In the genomic region with DNA sequence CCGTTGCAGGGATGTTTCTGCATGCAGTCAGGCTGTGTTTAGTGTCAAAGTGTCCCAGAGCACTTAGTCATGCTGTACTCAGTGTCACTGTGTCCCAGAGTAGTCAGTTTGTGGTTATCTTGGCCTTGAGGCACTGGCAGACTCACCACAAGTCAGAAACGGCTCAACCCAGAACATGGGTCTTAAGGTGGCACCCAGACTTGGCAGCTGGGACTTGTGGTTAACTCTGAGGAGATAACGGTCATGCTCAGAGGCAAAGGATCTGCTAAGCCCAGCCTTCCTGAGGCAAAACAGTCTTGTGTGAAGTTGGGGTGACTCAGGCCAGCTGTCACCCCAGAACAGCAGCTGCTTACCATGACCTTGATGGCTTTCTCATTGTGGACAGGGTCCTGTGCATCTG, we compare ENCODE assay signal across 12 mouse cellular contexts. TPM values are rescaled to one million over a fixed set of nuclear protein-coding genes. Genes with fewer than 3 reads are reported as not detected.
A peak's percentile ranks its signal among the peaks of the same experiment; 100 is the strongest.
DNase-seq lines count a peak whose midpoint lies in the region; ATAC-seq and TF ChIP-seq lines count a peak whose summit lies in the region.
"Had no signal": no experiment of that assay in that cellular context is flagged by ENCODE, and none has a peak within 500 bp of the region (broad histone marks: within the 10 kb centered on the region; RNA-seq: fewer than 3 reads in every experiment).

No protein-coding gene starts in this region.

- no peaks in the 10 kb centered on the region for H3K79me2 ChIP-seq in C2C12 (ENCODE audit: control insufficient read depth, insufficient read depth)

- no peak overlapping the region for H3ac ChIP-seq in C2C12 (ENCODE audit: control insufficient read depth, insufficient read length, low read depth)

- peaks cover 25% of the 10 kb centered on the region for H3K27me3 ChIP-seq in C2C12 (ENCODE audit: control insufficient read depth, insufficient read depth, insufficient read length)
- peaks cover 10% of the 10 kb centered on the region for H3K27me3 ChIP-seq in hindbrain, postnatal 0 days (ENCODE audit: insufficient read depth, low read length)
- H3K27me3 ChIP-seq in hindbrain, embryonic 13.5 days, result peaks cover 88% of the 10 kb centered on the region
- 0 out of 2 replicates have a peak, but pooled peaks cover 8% of the 10 kb centered on the region for H3K27me3 ChIP-seq in intestine, postnatal 0 days (replicated peaks; ENCODE audit: control insufficient read depth, insufficient read depth, low read length)

- H3K9ac ChIP-seq in hindbrain, postnatal 0 days (replicated peaks; ENCODE audit: low read length), result no peak overlapping the region
- no peak overlapping the region for H3K9ac ChIP-seq in hindbrain, embryonic 13.5 days
- H3K9ac ChIP-seq in intestine, postnatal 0 days (ENCODE audit: low read depth, low read length), result no peak overlapping the region
- H3K9ac ChIP-seq: forebrain, postnatal 0 days had no signal

- H3K9me3 ChIP-seq in hindbrain, postnatal 0 days (ENCODE audit: low read length), result no peaks in the 10 kb centered on the region
- no peaks in the 10 kb centered on the region for H3K9me3 ChIP-seq in hindbrain, embryonic 13.5 days
- no peaks in the 10 kb centered on the region for H3K9me3 ChIP-seq in intestine, postnatal 0 days (ENCODE audit: control insufficient read depth)

- no peaks in the 10 kb centered on the region for H3K4me1 ChIP-seq in hindbrain, postnatal 0 days (ENCODE audit: insufficient read depth, low read length)
- H3K4me1 ChIP-seq in hindbrain, embryonic 13.5 days (replicated peaks), result peaks cover 6% of the 10 kb centered on the region
- no peaks in the 10 kb centered on the region for H3K4me1 ChIP-seq in intestine, postnatal 0 days (replicated peaks; ENCODE audit: control insufficient read depth, insufficient read depth, low read length)

- peak; percentile 99 for DNase-seq in MEL-GATA-1-ER (ENCODE audit: extremely low read depth, low read depth)
- DNase-seq in hindbrain, postnatal 0 days (ENCODE audit: low spot score), result no peak
- DNase-seq in cerebellum, adult 9-10 months, result no peak
- DNase-seq: embryo, embryonic 11 days; forebrain, postnatal 0 days; heart, postnatal 10 days had no signal

- no peaks in the 10 kb centered on the region for H3K79me3 ChIP-seq in C2C12 (ENCODE audit: low read depth)

- H3K4me2 ChIP-seq in hindbrain, postnatal 0 days (ENCODE audit: low read depth, low read length), result no peak overlapping the region
- H3K4me2 ChIP-seq in hindbrain, embryonic 13.5 days, result no peak overlapping the region
- H3K4me2 ChIP-seq in intestine, postnatal 0 days (replicated peaks; ENCODE audit: low read depth), result no peak overlapping the region

- no peak for TF ChIP-seq CTCF in C2C12 (IDR thresholded peaks at IDR 0.05; ENCODE audit: control insufficient read depth, insufficient read depth, insufficient read length)
- TF ChIP-seq CTCF in hindbrain, postnatal 0 days (IDR thresholded peaks at IDR 0.05; ENCODE audit: low read depth), result no peak
- no peak for TF ChIP-seq CTCF in intestine, postnatal 0 days (IDR thresholded peaks at IDR 0.05; ENCODE audit: low read depth)

- no peak overlapping the region for H3K27ac ChIP-seq in hindbrain, postnatal 0 days
- H3K27ac ChIP-seq in hindbrain, embryonic 13.5 days, result no peak overlapping the region
- H3K27ac ChIP-seq in intestine, postnatal 0 days (ENCODE audit: low read depth, low read length), result no peak overlapping the region

- ATAC-seq in common myeloid progenitor, adult 5-6 weeks (replicated peaks; ENCODE audit: low read depth, poor library complexity, severe bottlenecking), result peak; percentile 85
- ATAC-seq in monocyte, adult 5-6 weeks (replicated peaks; ENCODE audit: insufficient number of reproducible peaks, low FRiP score, low TSS enrichment, poor library complexity, severe bottlenecking), result peak; percentile 22; the same call in 1 of the 2 replicates
- ATAC-seq in hindbrain, postnatal 0 days, result no peak
- no peak for ATAC-seq in hindbrain, embryonic 13.5 days (ENCODE audit: low FRiP score)
- no peak for ATAC-seq in intestine, postnatal 0 days
- ATAC-seq: forebrain, postnatal 0 days had no signal

- no peaks in the 10 kb centered on the region for H3K36me3 ChIP-seq in C2C12 (ENCODE audit: control insufficient read depth, insufficient read depth)
- no peaks in the 10 kb centered on the region for H3K36me3 ChIP-seq in hindbrain, postnatal 0 days (ENCODE audit: insufficient read depth, low read length)
- H3K36me3 ChIP-seq in hindbrain, embryonic 13.5 days, result no peaks in the 10 kb centered on the region
- no peaks in the 10 kb centered on the region for H3K36me3 ChIP-seq in intestine, postnatal 0 days (ENCODE audit: control insufficient read depth, insufficient read depth)

- WGBS in hindbrain, postnatal 0 days, result 65% methylated on average over 3 of the region's 3 CpGs
- WGBS in hindbrain, embryonic 13.5 days, result 80% methylated on average over 3 of the region's 3 CpGs
- 73% methylated on average over 3 of the region's 3 CpGs for WGBS in intestine, postnatal 0 days

- H3K4me3 ChIP-seq in C2C12 (ENCODE audit: insufficient read depth, poor library complexity, severe bottlenecking), result no peak overlapping the region
- no peak overlapping the region for H3K4me3 ChIP-seq in hindbrain, postnatal 0 days (ENCODE audit: low read length)
- no peak overlapping the region for H3K4me3 ChIP-seq in hindbrain, embryonic 13.5 days
- no peak overlapping the region for H3K4me3 ChIP-seq in intestine, postnatal 0 days (ENCODE audit: low read depth, low read length)

TF ChIP-seq in C2C12, 6 proteins besides CTCF, POLR2A, EP300 and RAD21:
- TF ChIP-seq USF1 (IDR thresholded peaks at IDR 0.05; ENCODE audit: low read depth), result no peak
- TF ChIP-seq MYOD1 (IDR thresholded peaks at IDR 0.05; ENCODE audit: control insufficient read depth, insufficient read length, low read depth), result peak; percentile 97
- TF ChIP-seq CEBPB (IDR thresholded peaks at IDR 0.05; ENCODE audit: low read depth), result no peak
- TF ChIP-seq FOSL1 (IDR thresholded peaks at IDR 0.05; ENCODE audit: insufficient read depth, low read length, poor library complexity, severe bottlenecking), result no peak

RNA-seq across cellular contexts. Expression of gene Tap2, which starts 7.3 kb away (rescaled TPM):
- polyA plus RNA-seq in C2C12 (2012; fragmentation: generic; extraction: Trizol), result 0.47 TPM
- total RNA-seq in common myeloid progenitor, adult 5-6 weeks (2017), result 80.1 and 87.6 TPM in 2 replicates
- 87.6 to 119 TPM (median 96.6 TPM) in 3 replicates for total RNA-seq in monocyte, adult 5-6 weeks (2017)
- 0.89 and 1.8 TPM in 2 replicates for total RNA-seq in hindbrain, postnatal 0 days (2014; rRNA removed)
- polyA plus RNA-seq in hindbrain, postnatal 0 days (2015; fragmentation: Nextera tagmentation; extraction: Ambion mirVana), result 3.8 and 6.5 TPM in 2 replicates
- polyA plus RNA-seq in hindbrain, embryonic 13.5 days (2015; fragmentation: Nextera tagmentation; extraction: Ambion mirVana), result 2.1 and 2.2 TPM in 2 replicates
- 11.2 and 13.0 TPM in 2 replicates for polyA plus RNA-seq in intestine, postnatal 0 days (2015; fragmentation: Nextera tagmentation; extraction: Ambion mirVana)

RNA-seq across cellular contexts. Expression of gene Psmb8, which starts 13.1 kb away (rescaled TPM):
- 0.05 TPM for polyA plus RNA-seq in C2C12 (2012; fragmentation: generic; extraction: Trizol)
- total RNA-seq in common myeloid progenitor, adult 5-6 weeks (2017), result 480 and 499 TPM in 2 replicates
- total RNA-seq in monocyte, adult 5-6 weeks (2017), result 387 to 472 TPM (median 466 TPM) in 3 replicates
- 2.8 and 5.0 TPM in 2 replicates for total RNA-seq in hindbrain, postnatal 0 days (2014; rRNA removed)
- 6.5 and 6.9 TPM in 2 replicates for polyA plus RNA-seq in hindbrain, postnatal 0 days (2015; fragmentation: Nextera tagmentation; extraction: Ambion mirVana)
- 2.7 and 3.7 TPM in 2 replicates for polyA plus RNA-seq in hindbrain, embryonic 13.5 days (2015; fragmentation: Nextera tagmentation; extraction: Ambion mirVana)
- polyA plus RNA-seq in intestine, postnatal 0 days (2015; fragmentation: Nextera tagmentation; extraction: Ambion mirVana), result 82.4 and 86.4 TPM in 2 replicates

RNA-seq across cellular contexts. Expression of gene Psmb9, which starts 23.0 kb away (rescaled TPM):
- 0.07 TPM for polyA plus RNA-seq in C2C12 (2012; fragmentation: generic; extraction: Trizol)
- 75.3 and 119 TPM in 2 replicates for total RNA-seq in common myeloid progenitor, adult 5-6 weeks (2017)
- 119 to 198 TPM (median 134 TPM) in 3 replicates for total RNA-seq in monocyte, adult 5-6 weeks (2017)
- 0.68 and 4.3 TPM in 2 replicates for total RNA-seq in hindbrain, postnatal 0 days (2014; rRNA removed)
- polyA plus RNA-seq in hindbrain, postnatal 0 days (2015; fragmentation: Nextera tagmentation; extraction: Ambion mirVana), result 2.8 and 4.2 TPM in 2 replicates
- polyA plus RNA-seq in hindbrain, embryonic 13.5 days (2015; fragmentation: Nextera tagmentation; extraction: Ambion mirVana), result 0.89 and 1.5 TPM in 2 replicates
- polyA plus RNA-seq in intestine, postnatal 0 days (2015; fragmentation: Nextera tagmentation; extraction: Ambion mirVana), result 36.8 and 37.7 TPM in 2 replicates

RNA-seq across cellular contexts. Expression of gene Tap1, which starts 23.2 kb away (rescaled TPM):
- 0.30 TPM for polyA plus RNA-seq in C2C12 (2012; fragmentation: generic; extraction: Trizol)
- total RNA-seq in common myeloid progenitor, adult 5-6 weeks (2017), result 77.8 and 120 TPM in 2 replicates
- 145 to 195 TPM (median 175 TPM) in 3 replicates for total RNA-seq in monocyte, adult 5-6 weeks (2017)
- 14.0 and 14.1 TPM in 2 replicates for total RNA-seq in hindbrain, postnatal 0 days (2014; rRNA removed)
- 8.0 and 8.1 TPM in 2 replicates for polyA plus RNA-seq in hindbrain, postnatal 0 days (2015; fragmentation: Nextera tagmentation; extraction: Ambion mirVana)
- 1.1 and 1.3 TPM in 2 replicates for polyA plus RNA-seq in hindbrain, embryonic 13.5 days (2015; fragmentation: Nextera tagmentation; extraction: Ambion mirVana)
- polyA plus RNA-seq in intestine, postnatal 0 days (2015; fragmentation: Nextera tagmentation; extraction: Ambion mirVana), result 14.1 and 15.0 TPM in 2 replicates

RNA-seq across cellular contexts. Expression of gene H2-Ob, which starts 28.1 kb away (rescaled TPM):
- polyA plus RNA-seq in C2C12 (2012; fragmentation: generic; extraction: Trizol), result not detected
- total RNA-seq in common myeloid progenitor, adult 5-6 weeks (2017), result 25.5 and 27.7 TPM in 2 replicates
- 59.1 to 84.6 TPM (median 63.2 TPM) in 3 replicates for total RNA-seq in monocyte, adult 5-6 weeks (2017)
- 0.14 and 0.42 TPM in 2 replicates for total RNA-seq in hindbrain, postnatal 0 days (2014; rRNA removed)
- 0.13 and 0.35 TPM in 2 replicates for polyA plus RNA-seq in hindbrain, postnatal 0 days (2015; fragmentation: Nextera tagmentation; extraction: Ambion mirVana)
- polyA plus RNA-seq in hindbrain, embryonic 13.5 days (2015; fragmentation: Nextera tagmentation; extraction: Ambion mirVana), result 0.06 TPM in 1 of 2 replicates, not detected in the other
- polyA plus RNA-seq in intestine, postnatal 0 days (2015; fragmentation: Nextera tagmentation; extraction: Ambion mirVana), result 0.17 and 0.30 TPM in 2 replicates
- polyA plus RNA-seq: neural tube, embryonic 11.5 days had no signal

Comparison
In these comparisons a context has a peak if more than half of its experiments do, and no peak if none do; other contexts are left out.
1. ATAC-seq: peak in common myeloid progenitor, adult 5-6 weeks (single experiment) and monocyte, adult 5-6 weeks (single experiment); none in hindbrain, postnatal 0 days (single experiment), hindbrain, embryonic 13.5 days (single experiment) and intestine, postnatal 0 days (single experiment).
2. RNA of gene Psmb8, which starts 13.1 kb away (polyA plus RNA-seq): 82.4 to 86.4 TPM in intestine, postnatal 0 days; 6.5 to 6.9 TPM in hindbrain, postnatal 0 days, 2.7 to 3.7 TPM in hindbrain, embryonic 13.5 days and 0.05 TPM in C2C12 (single experiment); every median in the first group is over 10 times any median in the second.